In the genomic region with DNA sequence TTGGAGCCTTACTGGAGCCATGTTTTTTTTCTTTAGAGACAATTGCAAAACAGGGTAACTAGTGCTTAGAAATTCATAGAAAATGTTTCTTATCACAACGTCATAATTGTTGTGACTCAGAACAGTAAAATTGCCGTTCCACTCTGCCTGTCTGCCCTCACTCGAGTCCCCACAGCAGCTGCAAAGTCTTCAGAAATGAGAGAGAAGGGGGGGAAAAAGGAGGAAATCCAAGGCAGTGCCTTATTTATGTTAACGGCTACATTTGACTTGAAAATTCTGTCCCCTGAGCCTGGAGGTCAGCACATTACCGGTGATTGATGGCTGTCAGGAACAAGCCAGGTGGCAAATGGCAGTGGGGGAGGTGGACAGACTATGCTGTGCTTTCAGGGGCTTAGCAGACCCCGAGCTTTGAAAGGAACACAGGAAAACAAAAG, we compare ENCODE assay signal across 12 mouse cellular contexts.
DNase-seq lines count a peak whose midpoint lies in the region; ATAC-seq lines count a peak whose summit lies in the region.
"Had no signal": no experiment of that assay in that cellular context is flagged by ENCODE, and none has a peak within 500 bp of the region (broad histone marks: within the 10 kb centered on the region; RNA-seq: fewer than 3 reads in every experiment).

No protein-coding gene starts in this region.

- no peak overlapping the region for H3K4me2 ChIP-seq in kidney, embryonic 14.5 days (replicated peaks; ENCODE audit: low read depth, low read length)
- H3K4me2 ChIP-seq in hindbrain, embryonic 12.5 days (replicated peaks) = peak overlapping the region; percentile 18; the same call in 1 of the 2 replicates
- no peak overlapping the region for H3K4me2 ChIP-seq in midbrain, embryonic 15.5 days
- H3K4me2 ChIP-seq: limb, embryonic 15.5 days had no signal

- no peak for ATAC-seq in kidney, embryonic 14.5 days (ENCODE audit: low FRiP score, low TSS enrichment)
- 0 out of 2 replicates have a peak, but pooled peaks have one; percentile 27 for ATAC-seq in hindbrain, embryonic 12.5 days (ENCODE audit: low FRiP score)
- no peak for ATAC-seq in midbrain, embryonic 15.5 days (replicated peaks)

- WGBS in kidney, embryonic 14.5 days = 1% methylated on average over 6 of the region's 6 CpGs
- WGBS in hindbrain, embryonic 12.5 days = 6% methylated on average over 6 of the region's 6 CpGs
- 9% methylated on average over 6 of the region's 6 CpGs for WGBS in midbrain, embryonic 15.5 days

- H3K9ac ChIP-seq in kidney, embryonic 14.5 days (ENCODE audit: low read depth, low read length) = no peak overlapping the region
- no peak overlapping the region; the same call in 1 of the 2 replicates for H3K9ac ChIP-seq in hindbrain, embryonic 12.5 days
- peak overlapping the region; percentile 11; the same call in 1 of the 2 replicates for H3K9ac ChIP-seq in midbrain, embryonic 15.5 days
- H3K9ac ChIP-seq: limb, embryonic 15.5 days had no signal

- peaks cover 86% of the 10 kb centered on the region for H3K4me1 ChIP-seq in kidney, embryonic 14.5 days (ENCODE audit: control insufficient read depth, insufficient read depth, low read length)
- H3K4me1 ChIP-seq in hindbrain, embryonic 12.5 days = peaks cover 97% of the 10 kb centered on the region
- H3K4me1 ChIP-seq in midbrain, embryonic 15.5 days = peaks cover 86% of the 10 kb centered on the region

- H3K27ac ChIP-seq in kidney, embryonic 14.5 days (ENCODE audit: low read depth, low read length) = peak overlapping the region; percentile 85
- H3K27ac ChIP-seq in hindbrain, embryonic 12.5 days = peak overlapping the region; percentile 64
- 0 out of 2 replicates have a peak overlapping the region, but pooled peaks have one; percentile 42 for H3K27ac ChIP-seq in midbrain, embryonic 15.5 days
- H3K27ac ChIP-seq: limb, embryonic 15.5 days had no signal

- 0 out of 2 replicates have a peak, but pooled peaks cover 2% of the 10 kb centered on the region for H3K36me3 ChIP-seq in kidney, embryonic 14.5 days (ENCODE audit: control insufficient read depth, insufficient read depth, low read length)
- no peaks in the 10 kb centered on the region for H3K36me3 ChIP-seq in hindbrain, embryonic 12.5 days
- H3K36me3 ChIP-seq in midbrain, embryonic 15.5 days (replicated peaks) = no peaks in the 10 kb centered on the region
- H3K36me3 ChIP-seq: limb, embryonic 15.5 days had no signal

- DNase-seq in kidney, postnatal 10 days = no peak
- DNase-seq in embryo, embryonic 11.5 days (ENCODE audit: low read depth, low spot score) = peak; percentile 64
- DNase-seq in cerebellum, adult 11 months = no peak
- DNase-seq in layer of hippocampus, adult 11-12 months (ENCODE audit: low spot score) = no peak
- DNase-seq in spleen, adult 12 weeks (ENCODE audit: low spot score) = no peak
- DNase-seq: adrenal gland, postnatal 10 days; B cell, adult 2 months had no signal

- no peak overlapping the region for H3K4me3 ChIP-seq in kidney, embryonic 14.5 days (ENCODE audit: low read length)
- H3K4me3 ChIP-seq in hindbrain, embryonic 12.5 days = no peak overlapping the region
- no peak overlapping the region for H3K4me3 ChIP-seq in midbrain, embryonic 15.5 days
- H3K4me3 ChIP-seq: erythroblast, embryonic 14.5 days; limb, embryonic 15.5 days had no signal

- H3K27me3 ChIP-seq in kidney, embryonic 14.5 days (ENCODE audit: control insufficient read depth, insufficient read depth, low read length) = no peaks in the 10 kb centered on the region
- H3K27me3 ChIP-seq in hindbrain, embryonic 12.5 days = no peaks in the 10 kb centered on the region
- H3K27me3 ChIP-seq in midbrain, embryonic 15.5 days (replicated peaks) = no peaks in the 10 kb centered on the region
- H3K27me3 ChIP-seq: limb, embryonic 15.5 days had no signal

- no peaks in the 10 kb centered on the region for H3K9me3 ChIP-seq in kidney, embryonic 14.5 days (ENCODE audit: control insufficient read depth, low read length)
- no peaks in the 10 kb centered on the region for H3K9me3 ChIP-seq in hindbrain, embryonic 12.5 days (replicated peaks)
- no peaks in the 10 kb centered on the region for H3K9me3 ChIP-seq in midbrain, embryonic 15.5 days
- H3K9me3 ChIP-seq: limb, embryonic 15.5 days had no signal
